Mouse (Mus musculus): Measurements from ENCODE around the gene Klkb1.

DNA sequence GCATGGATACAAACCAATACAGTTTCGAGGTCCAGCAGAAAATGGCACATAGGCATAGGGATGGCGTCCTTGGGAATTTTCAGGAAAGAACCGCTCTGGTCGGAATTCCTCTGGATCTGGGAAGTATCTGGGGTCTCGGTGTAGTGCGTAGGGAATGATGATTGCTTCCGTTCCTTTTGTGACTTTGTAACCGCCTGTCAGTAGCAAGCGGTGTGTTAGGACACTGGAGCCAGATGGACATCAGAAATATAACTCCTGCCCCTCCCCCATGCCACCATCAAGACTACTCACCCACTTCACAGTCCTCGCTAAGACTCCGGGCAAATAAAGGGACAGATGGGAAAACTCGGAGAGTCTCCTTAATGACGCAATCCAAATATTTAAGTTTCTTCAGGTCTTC lies 13.7 kb upstream of the Klkb1 start, which contains the start of gene Gm45753:
- TF ChIP-seq CTCF (IDR thresholded peaks at IDR 0.05; ENCODE audit: extremely low read depth, insufficient read depth, low read length), result no peak
- no peak for TF ChIP-seq POLR2A (IDR thresholded peaks at IDR 0.05; ENCODE audit: extremely low read depth, insufficient read depth, low read length)

All from cortical plate, adult 2 months (tissue).